Mouse (Mus musculus): ENCODE results near the gene Tob1.

- TF ChIP-seq CTCF (IDR thresholded peaks at IDR 0.05; ENCODE audit: low read depth) (no peak), EP300 (IDR thresholded peaks at IDR 0.05; ENCODE audit: low read depth) (no peak)
Observed at GRCm38 (mm10) chr11:94229207-94229960, 18.1 kb downstream of the Tob1 start.

All from liver, postnatal 0 days (tissue).